Mouse (Mus musculus) neural tube, embryonic 14.5 days (tissue): ENCODE results near the gene Casp9. TPM values are rescaled to one million over a fixed set of nuclear protein-coding genes. Genes with fewer than 3 reads are reported as not detected.

ENCODE experiments used
- ATAC-seq: fragments of 200-750 bp; cut with Nextera tagmentation; 2 replicates; pipeline ENCODE4 v1.8.0; 2017; ENCODE audit warnings: low read depth, mild to moderate bottlenecking, moderate TSS enrichment, moderate library complexity
- H3K27ac ChIP-seq: fragments of 300-500 bp; sonication (generic); 2 replicates; pipeline ENCODE4 v1.5.1; 2014; ENCODE audit warnings: low read depth, mild to moderate bottlenecking, control low read depth, low read length, moderate library complexity, mixed read lengths
- H3K27me3 ChIP-seq: fragments of 300-500 bp; sonication (generic); 2 replicates; pipeline ENCODE4 v1.6.1; 2014; ENCODE audit warnings: low read length; ENCODE audit not compliant: control insufficient read depth, insufficient read depth
- H3K36me3 ChIP-seq: fragments of 300-500 bp; sonication (generic); 2 replicates; pipeline ENCODE4 v1.6.1; 2014; ENCODE audit warnings: low read length, mixed read lengths; ENCODE audit not compliant: control insufficient read depth, insufficient read depth
- H3K4me1 ChIP-seq: fragments of 300-500 bp; sonication (generic); 2 replicates; pipeline ENCODE4 v1.6.1; 2014; ENCODE audit warnings: low read length; ENCODE audit not compliant: control insufficient read depth, insufficient read depth
- H3K4me2 ChIP-seq: fragments of 300-500 bp; sonication (generic); 2 replicates; pipeline ENCODE4 v1.6.1; 2014; ENCODE audit warnings: mild to moderate bottlenecking, low read depth, low read length, control low read depth
- H3K4me3 ChIP-seq: fragments of 300-500 bp; sonication (generic); 2 replicates; pipeline ENCODE4 v1.5.1; 2014; ENCODE audit warnings: low read depth, low read length, control low read depth, mixed read lengths
- H3K9ac ChIP-seq: fragments of 300-500 bp; sonication (generic); replicated peaks from 2 replicates; pipeline ENCODE4 v1.6.1; 2014; ENCODE audit warnings: low read depth, mild to moderate bottlenecking, control low read depth, low read length, mixed read lengths
- H3K9me3 ChIP-seq: fragments of 300-500 bp; sonication (generic); 2 replicates; pipeline ENCODE4 v1.6.1; 2016; ENCODE audit warnings: low read length; ENCODE audit not compliant: control insufficient read depth
- WGBS: fragments of 180-500 bp; shearing (Covaris S2); extraction: QIAGEN DNeasy Blood & Tissue Kit; methylation state at CpG from one replicate; pipeline ENCODE4 v1.1.7; 2014; 5-methylcytosine and 5-hydroxymethylcytosine counted together
- polyA plus RNA-seq: library from polyadenylated mRNA; unstranded; fragments of >200 nt; fragmentation: Nextera tagmentation; extraction: Ambion mirVana; gene quantifications from 2 replicates; pipeline ENCODE4 v1.2.1, GENCODE M21; 2014

Gene Casp9
- polyA plus RNA-seq, 1 experiment from 2014 or later: 17.3 TPM

GRCm38 (mm10) chr4:141758874-141759542 is 34.4 kb upstream of the Casp9 start:
- Histone ChIP-seq H3K9ac (no peak overlapping the region), H3K27ac (no peak overlapping the region), H3K4me1 (no peaks in the 10 kb centered on the region), H3K27me3 (no peaks in the 10 kb centered on the region), H3K4me3 (no peak overlapping the region), H3K9me3 (no peaks in the 10 kb centered on the region), H3K4me2 (no peak overlapping the region), H3K36me3 (peaks cover 20% of the 10 kb centered on the region)
- no peak for ATAC-seq
- 81% methylated on average over 6 of the region's 6 CpGs for WGBS

GRCm38 (mm10) chr4:141760942-141761341 is 32.5 kb upstream of the Casp9 start:
- Histone ChIP-seq H3K9ac (no peak overlapping the region), H3K9me3 (no peaks in the 10 kb centered on the region), H3K4me3 (no peak overlapping the region), H3K4me2 (no peak overlapping the region), H3K27ac (no peak overlapping the region), H3K27me3 (no peaks in the 10 kb centered on the region), H3K36me3 (peaks cover 24% of the 10 kb centered on the region), H3K4me1 (no peaks in the 10 kb centered on the region; the same call in 1 of the 2 replicates)
- ATAC-seq: no peak
- WGBS: 83% methylated on average over 4 of the region's 4 CpGs

- Histone ChIP-seq H3K9ac (no peak overlapping the region), H3K4me2 (no peak overlapping the region), H3K4me1 (peaks cover 6% of the 10 kb centered on the region; the same call in 1 of the 2 replicates), H3K4me3 (no peak overlapping the region), H3K27me3 (no peaks in the 10 kb centered on the region), H3K36me3 (peaks cover 24% of the 10 kb centered on the region), H3K9me3 (no peaks in the 10 kb centered on the region), H3K27ac (no peak overlapping the region)
- ATAC-seq: no peak
- 96% methylated on average over 13 of the region's 13 CpGs for WGBS
These were observed 31.3 kb upstream of the Casp9 start for GRCm38 (mm10) chr4:141762102-141762598.

DNA sequence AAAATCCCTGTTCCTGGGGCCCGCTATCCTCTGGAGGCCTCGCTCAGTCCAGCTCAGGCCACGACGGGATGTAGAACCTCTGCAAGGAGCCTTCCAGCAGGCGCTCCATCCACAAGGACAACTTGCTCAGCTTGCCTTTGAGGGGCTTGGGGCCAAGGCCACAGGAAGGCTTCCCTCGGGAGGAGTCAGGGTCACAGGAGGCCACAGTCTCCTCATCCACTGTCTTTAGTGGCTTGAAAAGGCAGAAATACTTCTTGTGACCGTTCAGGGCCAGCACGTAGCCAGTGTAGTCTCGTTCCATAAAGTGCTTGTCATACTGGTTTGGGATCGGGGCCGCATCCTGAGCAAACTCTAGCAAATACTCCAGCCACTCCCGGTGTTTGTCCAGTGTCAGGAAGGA is 29.9 kb upstream of the Casp9 start:
- Histone ChIP-seq H3K4me3 (no peak overlapping the region), H3K27ac (no peak overlapping the region), H3K4me2 (no peak overlapping the region), H3K27me3 (no peaks in the 10 kb centered on the region), H3K9me3 (no peaks in the 10 kb centered on the region), H3K36me3 (peaks cover 31% of the 10 kb centered on the region), H3K4me1 (peaks cover 6% of the 10 kb centered on the region; the same call in 1 of the 2 replicates), H3K9ac (no peak overlapping the region)
- ATAC-seq: no peak
- 92% methylated on average over 12 of the region's 12 CpGs for WGBS

DNA sequence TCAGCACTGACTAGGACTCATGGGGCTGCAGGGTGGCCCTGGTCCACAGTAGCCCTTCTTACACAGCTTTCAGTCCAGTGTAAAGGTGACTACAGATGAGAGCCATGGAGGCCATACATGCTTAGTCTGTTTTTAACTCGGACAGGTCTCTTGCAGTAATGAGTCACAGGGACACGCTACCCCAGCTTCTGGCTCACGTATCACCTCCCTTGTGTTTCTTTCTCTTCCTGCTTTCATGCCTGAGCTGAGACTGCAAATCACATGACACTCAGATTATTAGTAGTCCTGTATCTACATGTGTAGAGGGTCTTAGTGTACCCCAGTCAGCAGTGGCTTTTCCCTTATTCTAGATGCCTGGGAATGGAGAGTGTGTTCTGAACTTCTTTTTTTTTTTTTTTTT is 28.4 kb upstream of the Casp9 start:
- no peak overlapping the region for H3K9ac ChIP-seq
- H3K4me2 ChIP-seq: no peak overlapping the region
- no peak for ATAC-seq
- no peaks in the 10 kb centered on the region for H3K9me3 ChIP-seq
- no peak overlapping the region for H3K4me3 ChIP-seq
- H3K27ac ChIP-seq: no peak overlapping the region
- peaks cover 6% of the 10 kb centered on the region; the same call in 1 of the 2 replicates for H3K4me1 ChIP-seq
- H3K27me3 ChIP-seq: no peaks in the 10 kb centered on the region
- peaks cover 43% of the 10 kb centered on the region for H3K36me3 ChIP-seq
- WGBS: 98% methylated on average over 3 of the region's 3 CpGs

DNA sequence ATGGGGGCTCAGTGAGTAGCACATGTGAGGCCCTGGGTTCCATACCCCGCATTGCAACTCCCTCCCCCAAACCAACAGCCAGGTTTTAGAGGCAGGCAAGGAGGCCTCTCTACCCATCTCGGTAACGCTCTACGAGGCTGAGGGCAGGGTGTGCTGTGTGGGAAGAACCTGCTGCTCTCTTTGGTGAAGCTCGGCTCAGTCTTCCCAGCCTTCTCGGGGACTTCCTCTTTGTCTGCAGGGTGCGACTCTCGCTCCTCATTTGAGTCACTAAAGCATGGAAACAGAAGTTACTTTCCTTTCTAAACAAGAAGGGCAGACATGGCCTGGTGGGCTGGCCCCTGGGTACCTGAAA is 27.1 kb upstream of the Casp9 start:
- peak; percentile 20; the same call in 1 of the 2 replicates for ATAC-seq
- no peak overlapping the region for H3K9ac ChIP-seq
- H3K27me3 ChIP-seq: no peaks in the 10 kb centered on the region
- H3K9me3 ChIP-seq: no peaks in the 10 kb centered on the region
- H3K4me2 ChIP-seq: peak overlapping the region; percentile 7
- peaks cover 51% of the 10 kb centered on the region for H3K36me3 ChIP-seq
- 67% methylated on average over 8 of the region's 8 CpGs for WGBS
- no peak overlapping the region for H3K4me3 ChIP-seq
- peak overlapping the region; percentile 70 for H3K27ac ChIP-seq
- peaks cover 6% of the 10 kb centered on the region; the same call in 1 of the 2 replicates for H3K4me1 ChIP-seq

DNA sequence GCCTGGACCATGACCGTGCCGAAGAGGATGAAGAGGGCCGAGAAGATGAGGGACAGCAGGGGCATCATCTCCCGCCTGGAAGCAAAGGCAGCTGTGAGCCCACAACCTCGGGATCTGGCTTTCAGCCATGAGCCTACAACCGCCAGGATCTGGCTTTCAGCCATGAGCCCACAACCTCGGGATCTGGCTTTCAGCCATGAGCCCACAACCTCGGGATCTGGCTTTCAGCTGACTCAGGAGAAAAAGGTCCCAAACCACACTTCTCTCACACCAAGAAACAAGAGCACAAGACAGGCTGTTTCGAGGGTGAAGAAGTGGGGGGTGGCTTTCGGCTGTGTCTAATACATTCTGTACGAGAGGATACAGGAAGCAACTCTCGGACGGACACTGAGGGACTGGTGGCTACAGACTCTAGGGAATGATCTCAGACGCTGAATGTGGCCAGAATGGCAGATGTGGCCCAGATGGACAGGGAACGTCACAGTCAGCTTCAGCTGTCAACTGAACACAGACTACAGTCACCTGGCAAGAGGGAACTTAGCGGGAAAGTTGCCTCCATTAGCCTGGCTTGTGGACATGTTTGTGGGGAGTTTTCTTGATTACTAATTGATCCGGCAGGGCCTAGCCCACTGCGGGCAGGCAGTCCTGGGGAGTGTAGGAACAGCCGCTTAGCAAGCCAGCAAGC is 26.6 kb upstream of the Casp9 start:
- H3K36me3 ChIP-seq: peaks cover 51% of the 10 kb centered on the region
- peaks cover 6% of the 10 kb centered on the region; the same call in 1 of the 2 replicates for H3K4me1 ChIP-seq
- H3K9ac ChIP-seq: no peak overlapping the region
- H3K9me3 ChIP-seq: no peaks in the 10 kb centered on the region
- no peak overlapping the region for H3K4me3 ChIP-seq
- ATAC-seq: peak; percentile 84
- H3K27me3 ChIP-seq: no peaks in the 10 kb centered on the region
- peak overlapping the region; percentile 11 for H3K4me2 ChIP-seq
- peak overlapping the region; percentile 70 for H3K27ac ChIP-seq
- 44% methylated on average over 19 of the region's 19 CpGs for WGBS

DNA sequence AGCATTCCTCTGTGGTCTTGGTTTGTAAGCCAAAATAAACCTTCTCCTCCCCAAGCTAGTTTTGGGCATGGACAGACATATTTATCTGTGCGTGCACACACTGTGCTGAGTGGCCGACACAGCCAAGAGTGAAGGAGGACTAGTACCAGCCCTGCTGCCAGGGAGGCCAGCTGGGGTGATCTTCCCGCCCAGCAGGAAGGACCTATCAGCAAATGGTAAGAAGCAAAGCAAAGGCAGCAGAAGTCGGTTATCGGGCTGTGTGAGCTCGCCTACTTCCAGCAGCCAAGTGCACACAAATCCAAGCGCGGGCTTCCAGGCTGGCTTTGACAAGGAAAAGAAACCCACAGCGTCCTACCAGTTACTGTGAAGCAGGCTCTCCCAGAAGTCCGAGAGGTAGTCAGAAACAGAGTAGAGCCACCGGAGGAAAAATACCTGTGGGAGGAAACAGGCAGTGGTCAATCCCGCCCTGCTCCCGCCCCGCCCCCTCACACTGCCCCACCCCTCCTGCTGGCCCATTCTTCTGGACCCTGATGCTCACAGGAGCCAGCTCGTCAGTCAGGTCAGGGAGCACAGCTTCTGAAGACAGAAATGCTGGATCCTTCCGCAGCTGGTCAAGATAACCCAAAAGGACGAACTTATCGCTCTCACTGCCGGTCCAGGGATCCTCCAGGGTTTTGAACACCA is 25.9 kb upstream of the Casp9 start:
- H3K4me1 ChIP-seq: peaks cover 6% of the 10 kb centered on the region; the same call in 1 of the 2 replicates
- H3K27me3 ChIP-seq: no peaks in the 10 kb centered on the region
- H3K36me3 ChIP-seq: peaks cover 45% of the 10 kb centered on the region
- 70% methylated on average over 19 of the region's 19 CpGs for WGBS
- H3K9ac ChIP-seq: no peak overlapping the region
- H3K4me3 ChIP-seq: no peak overlapping the region
- ATAC-seq: peak; percentile 39; the same call in 1 of the 2 replicates
- peak overlapping the region; percentile 64 for H3K27ac ChIP-seq
- H3K4me2 ChIP-seq: no peak overlapping the region
- no peaks in the 10 kb centered on the region for H3K9me3 ChIP-seq
